18 mouse cellular contexts compared by ENCODE assay signal in genomic region chr10:124146751-124147469, GRCm38 (mm10).
A peak's percentile ranks its signal among the peaks of the same experiment; 100 is the strongest.
DNase-seq lines count a peak whose midpoint lies in the region; ATAC-seq lines count a peak whose summit lies in the region.
"Had no signal": no experiment of that assay in that cellular context is flagged by ENCODE, and none has a peak within 500 bp of the region (broad histone marks: within the 10 kb centered on the region; RNA-seq: fewer than 3 reads in every experiment).

No protein-coding gene starts in this region.

- peaks cover 0 to 12% of the 10 kb centered on the region in 2 experiments; a peak in 2 of 4 replicates for H3K4me1 ChIP-seq in heart, embryonic 14.5 days (ENCODE audit: control insufficient read depth in 2 of 2, insufficient read depth in 2 of 2, low read length in 2 of 2)
- H3K4me1 ChIP-seq in heart, embryonic 11.5 days (ENCODE audit: control insufficient read depth, insufficient read depth, low read length), result no peaks in the 10 kb centered on the region
- no peaks in the 10 kb centered on the region for H3K4me1 ChIP-seq in midbrain, embryonic 11.5 days (ENCODE audit: control insufficient read depth, insufficient read depth, low read length)
- H3K4me1 ChIP-seq in midbrain, embryonic 16.5 days (ENCODE audit: control insufficient read depth, insufficient read depth, low read length), result no peaks in the 10 kb centered on the region
- no peaks in the 10 kb centered on the region for H3K4me1 ChIP-seq in midbrain, embryonic 14.5 days (ENCODE audit: control insufficient read depth, insufficient read depth, low read length)
- H3K4me1 ChIP-seq: hindbrain, embryonic 15.5 days; limb, embryonic 12.5 days; lung, embryonic 15.5 days had no signal

- H3K27ac ChIP-seq in heart, embryonic 14.5 days (replicated peaks in 1 of 2; ENCODE audit: control insufficient read depth in 1 of 2, insufficient read depth in 1 of 2, low read depth in 2 of 2, low read length in 2 of 2), result no peak overlapping the region
- no peak overlapping the region for H3K27ac ChIP-seq in heart, embryonic 11.5 days (ENCODE audit: low read depth, low read length)
- no peak overlapping the region for H3K27ac ChIP-seq in midbrain, embryonic 11.5 days (ENCODE audit: low read depth, low read length)
- H3K27ac ChIP-seq in midbrain, embryonic 16.5 days (ENCODE audit: low read length), result no peak overlapping the region
- no peak overlapping the region for H3K27ac ChIP-seq in midbrain, embryonic 14.5 days (replicated peaks; ENCODE audit: low read depth, low read length)
- H3K27ac ChIP-seq: hindbrain, embryonic 15.5 days; limb, embryonic 12.5 days; liver, embryonic 14.5 days; lung, embryonic 15.5 days; stomach, postnatal 0 days had no signal

- no peak overlapping the region for H3K9ac ChIP-seq in heart, embryonic 14.5 days (ENCODE audit: low read length)
- no peak overlapping the region for H3K9ac ChIP-seq in heart, embryonic 11.5 days (ENCODE audit: low read depth, low read length)
- H3K9ac ChIP-seq in midbrain, embryonic 11.5 days (ENCODE audit: low read length), result no peak overlapping the region
- H3K9ac ChIP-seq in midbrain, embryonic 16.5 days (ENCODE audit: low read depth, low read length), result no peak overlapping the region
- no peak overlapping the region for H3K9ac ChIP-seq in midbrain, embryonic 14.5 days (replicated peaks; ENCODE audit: low read length)
- H3K9ac ChIP-seq: hindbrain, embryonic 15.5 days; limb, embryonic 12.5 days; liver, embryonic 14.5 days; lung, embryonic 15.5 days had no signal

- ATAC-seq in heart, embryonic 14.5 days (ENCODE audit: insufficient number of reproducible peaks, insufficient read depth, low FRiP score, low read depth), result no peak
- no peak for ATAC-seq in heart, embryonic 11.5 days (replicated peaks; ENCODE audit: insufficient number of reproducible peaks, low FRiP score, low TSS enrichment)
- ATAC-seq in midbrain, embryonic 11.5 days (ENCODE audit: low FRiP score), result peak; percentile 81
- no peak for ATAC-seq in midbrain, embryonic 16.5 days
- ATAC-seq in midbrain, embryonic 14.5 days (ENCODE audit: low FRiP score, low TSS enrichment), result no peak; the same call in 1 of the 2 replicates
- ATAC-seq: intestine, embryonic 16.5 days had no signal

- H3K36me3 ChIP-seq in heart, embryonic 14.5 days (ENCODE audit: control insufficient read depth, insufficient read depth, low read length), result no peaks in the 10 kb centered on the region
- H3K36me3 ChIP-seq in heart, embryonic 11.5 days (ENCODE audit: control insufficient read depth, insufficient read depth, low read length), result no peaks in the 10 kb centered on the region
- no peaks in the 10 kb centered on the region for H3K36me3 ChIP-seq in midbrain, embryonic 11.5 days (ENCODE audit: control insufficient read depth, insufficient read depth, low read length)
- H3K36me3 ChIP-seq in midbrain, embryonic 16.5 days (ENCODE audit: control insufficient read depth, insufficient read depth, low read length), result no peaks in the 10 kb centered on the region
- H3K36me3 ChIP-seq in midbrain, embryonic 14.5 days (ENCODE audit: control insufficient read depth, insufficient read depth, low read length), result no peaks in the 10 kb centered on the region
- H3K36me3 ChIP-seq: hindbrain, embryonic 15.5 days; limb, embryonic 12.5 days; lung, embryonic 15.5 days had no signal

- peak overlapping the region; percentile 26; the same call in 1 of the 2 replicates for H3K4me2 ChIP-seq in heart, embryonic 14.5 days (ENCODE audit: low read length)
- no peak overlapping the region for H3K4me2 ChIP-seq in heart, embryonic 11.5 days
- H3K4me2 ChIP-seq in midbrain, embryonic 11.5 days, result no peak overlapping the region
- no peak overlapping the region for H3K4me2 ChIP-seq in midbrain, embryonic 16.5 days (ENCODE audit: low read length)
- no peak overlapping the region for H3K4me2 ChIP-seq in midbrain, embryonic 14.5 days (ENCODE audit: low read length)
- H3K4me2 ChIP-seq: hindbrain, embryonic 15.5 days; limb, embryonic 12.5 days; lung, embryonic 15.5 days had no signal

- DNase-seq in embryo, embryonic 10.5 days (ENCODE audit: low spot score), result peak; percentile 3
- no peak for DNase-seq in embryo, embryonic 9.5 days (ENCODE audit: extremely low spot score)
- DNase-seq in midbrain, embryonic 11.5 days (ENCODE audit: low spot score, missing footprints), result no peak
- peak; percentile 28 for DNase-seq in midbrain, embryonic 14.5 days
- DNase-seq: adrenal gland, postnatal 25 days; cerebellum, adult 11-12 months; gastrocnemius, postnatal 14 days; kidney, postnatal 36 days had no signal

- H3K4me3 ChIP-seq in heart, embryonic 14.5 days (ENCODE audit: control insufficient read depth in 1 of 2, insufficient read depth in 1 of 2, low read depth in 1 of 2, low read length in 2 of 2), result no peak overlapping the region
- no peak overlapping the region for H3K4me3 ChIP-seq in heart, embryonic 11.5 days (ENCODE audit: low read depth, low read length)
- H3K4me3 ChIP-seq in midbrain, embryonic 11.5 days (ENCODE audit: low read depth, low read length), result no peak overlapping the region
- no peak overlapping the region for H3K4me3 ChIP-seq in midbrain, embryonic 16.5 days (ENCODE audit: low read depth, low read length)
- no peak overlapping the region for H3K4me3 ChIP-seq in midbrain, embryonic 14.5 days (replicated peaks; ENCODE audit: low read depth, low read length)
- H3K4me3 ChIP-seq: hindbrain, embryonic 15.5 days; limb, embryonic 12.5 days; lung, embryonic 15.5 days had no signal

- no peaks in the 10 kb centered on the region for H3K27me3 ChIP-seq in heart, embryonic 14.5 days (ENCODE audit: control insufficient read depth, insufficient read depth, low read length)
- H3K27me3 ChIP-seq in heart, embryonic 11.5 days (ENCODE audit: control insufficient read depth, insufficient read depth, low read length), result no peaks in the 10 kb centered on the region
- no peaks in the 10 kb centered on the region; the same call in 1 of the 2 replicates for H3K27me3 ChIP-seq in midbrain, embryonic 11.5 days (ENCODE audit: control insufficient read depth, insufficient read depth, low read length)
- H3K27me3 ChIP-seq in midbrain, embryonic 16.5 days (ENCODE audit: control insufficient read depth, insufficient read depth, low read depth, low read length), result no peaks in the 10 kb centered on the region
- H3K27me3 ChIP-seq in midbrain, embryonic 14.5 days (ENCODE audit: control insufficient read depth, insufficient read depth, low read length), result no peaks in the 10 kb centered on the region
- H3K27me3 ChIP-seq: CH12.LX; hindbrain, embryonic 15.5 days; limb, embryonic 12.5 days; lung, embryonic 15.5 days had no signal

- 41% methylated on average over 9 of the region's 9 CpGs for WGBS in heart, embryonic 14.5 days
- 58% methylated on average over 9 of the region's 9 CpGs for WGBS in heart, embryonic 11.5 days (ENCODE audit: insufficient replicate concordance)
- 14% methylated on average over 9 of the region's 9 CpGs for WGBS in midbrain, embryonic 11.5 days
- WGBS in midbrain, embryonic 16.5 days, result 8% methylated on average over 9 of the region's 9 CpGs
- 7% methylated on average over 9 of the region's 9 CpGs for WGBS in midbrain, embryonic 14.5 days

- no peaks in the 10 kb centered on the region for H3K9me3 ChIP-seq in heart, embryonic 14.5 days (ENCODE audit: control insufficient read depth, low read length)
- H3K9me3 ChIP-seq in heart, embryonic 11.5 days (replicated peaks; ENCODE audit: control insufficient read depth, low read length), result no peaks in the 10 kb centered on the region
- H3K9me3 ChIP-seq in midbrain, embryonic 11.5 days (ENCODE audit: control insufficient read depth, low read length), result no peaks in the 10 kb centered on the region
- no peaks in the 10 kb centered on the region for H3K9me3 ChIP-seq in midbrain, embryonic 16.5 days (replicated peaks; ENCODE audit: control insufficient read depth, low read length, poor library complexity, severe bottlenecking)
- no peaks in the 10 kb centered on the region for H3K9me3 ChIP-seq in midbrain, embryonic 14.5 days (ENCODE audit: control insufficient read depth, low read length)
- H3K9me3 ChIP-seq: hindbrain, embryonic 15.5 days; limb, embryonic 12.5 days; lung, embryonic 15.5 days had no signal

Comparison
In these comparisons a context has a peak if more than half of its experiments do, and no peak if none do; other contexts are left out.
1. DNase-seq: peak in embryo, embryonic 10.5 days (single experiment) and midbrain, embryonic 14.5 days (single experiment); none in embryo, embryonic 9.5 days (single experiment) and midbrain, embryonic 11.5 days (single experiment).